Mouse (Mus musculus): ENCODE results near the gene Banf1.

GRCm38 (mm10) chr19:5367455-5367854 lies 487 bp upstream of the Banf1 start:
- peak; percentile 17; the same call in 1 of the 2 replicates for TF ChIP-seq CTCF (IDR thresholded peaks at IDR 0.05; ENCODE audit: low read depth)
- no peak for TF ChIP-seq EP300 (IDR thresholded peaks at IDR 0.05; ENCODE audit: low read depth)
